Mouse (Mus musculus) hindbrain, postnatal 0 days (tissue): Measurements from ENCODE around the gene Palld. TPM values are rescaled to one million over a fixed set of nuclear protein-coding genes. Genes with fewer than 3 reads are reported as not detected.

Experiments
- ATAC-seq: fragments of 200-750 bp; cut with Nextera tagmentation; 2 replicates; pipeline ENCODE4 v1.8.0; 2017; ENCODE audit warnings: mild to moderate bottlenecking, moderate TSS enrichment, moderate library complexity
- DNase-seq: peaks from one replicate; pipeline ENCODE4 v3.0.0-alpha.2; 2015; ENCODE audit warnings: low spot score
- H3K27ac ChIP-seq: fragments of 300-500 bp; sonication (generic); 2 replicates; pipeline ENCODE4 v1.5.1; 2014; ENCODE audit warnings: mild to moderate bottlenecking
- H3K27me3 ChIP-seq: fragments of 300-500 bp; sonication (generic); 2 replicates; pipeline ENCODE4 v1.6.1; 2014; ENCODE audit warnings: low read length, mixed read lengths; ENCODE audit not compliant: insufficient read depth
- H3K36me3 ChIP-seq: fragments of 300-500 bp; sonication (generic); 2 replicates; pipeline ENCODE4 v1.6.1; 2014; ENCODE audit warnings: low read length, mixed read lengths; ENCODE audit not compliant: insufficient read depth
- H3K4me1 ChIP-seq: fragments of 300-500 bp; sonication (generic); 2 replicates; pipeline ENCODE4 v1.6.1; 2014; ENCODE audit warnings: antibody characterized with exemption, low read length, mixed read lengths; ENCODE audit not compliant: insufficient read depth
- H3K4me2 ChIP-seq: fragments of 300-500 bp; sonication (generic); 2 replicates; pipeline ENCODE4 v1.6.1; 2014; ENCODE audit warnings: low read depth, mild to moderate bottlenecking, low read length, moderate library complexity, mixed read lengths
- H3K4me3 ChIP-seq: fragments of 300-500 bp; sonication (generic); 2 replicates; pipeline ENCODE4 v1.5.1; 2014; ENCODE audit warnings: low read length
- H3K9ac ChIP-seq: fragments of 300-500 bp; sonication (generic); replicated peaks from 2 replicates; pipeline ENCODE4 v1.6.1; 2014; ENCODE audit warnings: mild to moderate bottlenecking, low read length, moderate library complexity, mixed read lengths
- H3K9me3 ChIP-seq: fragments of 300-500 bp; sonication (generic); 2 replicates; pipeline ENCODE4 v1.6.1; 2016; ENCODE audit warnings: low read length, mixed read lengths
- CTCF ChIP-seq: IDR thresholded peaks from 2 replicates; pipeline ENCODE4 v1.5.1; 2016; ENCODE audit warnings: antibody characterized with exemption, control low read depth, low read depth
- WGBS: fragments of 180-500 bp; shearing (Covaris S2); extraction: QIAGEN DNeasy Blood & Tissue Kit; methylation state at CpG from one replicate; pipeline ENCODE4 v1.1.7; 2014; 5-methylcytosine and 5-hydroxymethylcytosine counted together
- polyA plus RNA-seq: library from polyadenylated mRNA; unstranded; fragments of >200 nt; fragmentation: Nextera tagmentation; extraction: Ambion mirVana; gene quantifications from 2 replicates; pipeline ENCODE4 v1.2.1, GENCODE M21; 2015
- total RNA-seq: library from RNA; depleted of rRNA; stranded (reverse); fragments of >200 nt; gene quantifications from 2 replicates; pipeline ENCODE4 v1.2.3, GENCODE M21; 2014

The Palld gene
- total and polyA plus RNA-seq, 2 experiments from 2014 or later: 3.5 to 14.0 TPM

- no peaks in the 10 kb centered on the region for H3K36me3 ChIP-seq
- no peak overlapping the region for H3K4me3 ChIP-seq
- no peaks in the 10 kb centered on the region for H3K9me3 ChIP-seq
- DNase-seq (no peak), ATAC-seq (no peak)
- 80% methylated on average over 6 of the region's 6 CpGs for WGBS
- no peak overlapping the region for H3K4me2 ChIP-seq
- no peak overlapping the region for H3K27ac ChIP-seq
- no peaks in the 10 kb centered on the region for H3K27me3 ChIP-seq
- TF ChIP-seq CTCF: no peak
- no peaks in the 10 kb centered on the region for H3K4me1 ChIP-seq
- H3K9ac ChIP-seq: no peak overlapping the region
Measured at GRCm38 (mm10) chr8:61664162-61664561, 238.3 kb downstream of the Palld start.

- ATAC-seq: no peak
- no peaks in the 10 kb centered on the region for H3K27me3 ChIP-seq
- H3K36me3 ChIP-seq: no peaks in the 10 kb centered on the region
- 80% methylated on average over 4 of the region's 4 CpGs for WGBS
- no peak overlapping the region for H3K4me3 ChIP-seq
- no peaks in the 10 kb centered on the region for H3K4me1 ChIP-seq
- no peak for DNase-seq
- no peak for TF ChIP-seq CTCF
- H3K4me2 ChIP-seq: no peak overlapping the region
- H3K27ac ChIP-seq: no peak overlapping the region
- no peak overlapping the region for H3K9ac ChIP-seq
- no peaks in the 10 kb centered on the region for H3K9me3 ChIP-seq
Measured at GRCm38 (mm10) chr8:61662829-61663228, 239.7 kb downstream of the Palld start.

- H3K4me1 ChIP-seq: no peaks in the 10 kb centered on the region
- no peak overlapping the region for H3K4me2 ChIP-seq
- no peak overlapping the region for H3K27ac ChIP-seq
- no peak overlapping the region for H3K4me3 ChIP-seq
- H3K27me3 ChIP-seq: no peaks in the 10 kb centered on the region
- H3K9me3 ChIP-seq: no peaks in the 10 kb centered on the region
- TF ChIP-seq CTCF: no peak
- WGBS: 96% methylated on average over 5 of the region's 5 CpGs
- no peak overlapping the region for H3K9ac ChIP-seq
- H3K36me3 ChIP-seq: no peaks in the 10 kb centered on the region
- no peak for ATAC-seq
- no peak for DNase-seq
Measured at GRCm38 (mm10) chr8:61661611-61662010, 240.9 kb downstream of the Palld start.

- Histone ChIP-seq H3K36me3 (no peaks in the 10 kb centered on the region), H3K4me1 (no peaks in the 10 kb centered on the region), H3K9me3 (no peaks in the 10 kb centered on the region), H3K27me3 (no peaks in the 10 kb centered on the region), H3K4me2 (no peak overlapping the region), H3K27ac (no peak overlapping the region), H3K4me3 (no peak overlapping the region), H3K9ac (no peak overlapping the region)
- 91% methylated on average over 5 of the region's 5 CpGs for WGBS
- TF ChIP-seq CTCF: no peak
- no peak for DNase-seq
- no peak for ATAC-seq
Measured at GRCm38 (mm10) chr8:61660961-61661360, 241.5 kb downstream of the Palld start.

- TF ChIP-seq CTCF: no peak
- Histone ChIP-seq H3K27me3 (no peaks in the 10 kb centered on the region), H3K9me3 (no peaks in the 10 kb centered on the region), H3K27ac (no peak overlapping the region), H3K4me1 (no peaks in the 10 kb centered on the region), H3K36me3 (no peaks in the 10 kb centered on the region), H3K4me2 (no peak overlapping the region), H3K4me3 (no peak overlapping the region), H3K9ac (no peak overlapping the region)
- no peak for DNase-seq
- ATAC-seq: no peak
- 84% methylated on average over 6 of the region's 6 CpGs for WGBS
Measured at GRCm38 (mm10) chr8:61651955-61652354, 250.5 kb downstream of the Palld start.

- Histone ChIP-seq H3K4me1 (no peaks in the 10 kb centered on the region), H3K36me3 (no peaks in the 10 kb centered on the region), H3K4me3 (no peak overlapping the region), H3K4me2 (no peak overlapping the region), H3K9ac (no peak overlapping the region), H3K9me3 (no peaks in the 10 kb centered on the region), H3K27me3 (no peaks in the 10 kb centered on the region), H3K27ac (no peak overlapping the region)
- no peak for ATAC-seq
- no peak for DNase-seq
- no peak for TF ChIP-seq CTCF
- WGBS: 84% methylated on average over 8 of the region's 8 CpGs
Measured at GRCm38 (mm10) chr8:61646195-61646835, 256.2 kb downstream of the Palld start.

- DNase-seq (no peak), ATAC-seq (no peak)
- H3K9ac ChIP-seq: no peak overlapping the region
- no peaks in the 10 kb centered on the region for H3K27me3 ChIP-seq
- H3K9me3 ChIP-seq: no peaks in the 10 kb centered on the region
- H3K4me2 ChIP-seq: no peak overlapping the region
- 83% methylated on average over 6 of the region's 6 CpGs for WGBS
- H3K4me3 ChIP-seq: no peak overlapping the region
- H3K36me3 ChIP-seq: no peaks in the 10 kb centered on the region
- H3K4me1 ChIP-seq: no peaks in the 10 kb centered on the region
- TF ChIP-seq CTCF: no peak
- H3K27ac ChIP-seq: no peak overlapping the region
Measured at GRCm38 (mm10) chr8:61645642-61646041, 256.8 kb downstream of the Palld start.
